Mouse (Mus musculus) liver, postnatal 0 days (tissue): ENCODE data around the gene Tmtc1. TPM values are rescaled to one million over a fixed set of nuclear protein-coding genes. Genes with fewer than 3 reads are reported as not detected.

Experiments
- ATAC-seq: fragments of 200-750 bp; cut with Nextera tagmentation; 2 replicates; pipeline ENCODE4 v1.8.0; 2017; ENCODE audit warnings: mild to moderate bottlenecking, moderate library complexity
- DNase-seq: peaks from one replicate; pipeline ENCODE4 v3.0.0-alpha.2; 2016
- H3K27ac ChIP-seq: fragments of 300-500 bp; sonication (generic); 2 replicates; pipeline ENCODE4 v1.5.1; 2014; ENCODE audit warnings: antibody characterized with exemption, moderate library complexity, mild to moderate bottlenecking, low read depth
- H3K27me3 ChIP-seq: fragments of 300-500 bp; sonication (generic); 2 replicates; pipeline ENCODE4 v1.6.1; 2014; ENCODE audit warnings: low read length, control low read depth, mixed read lengths; ENCODE audit not compliant: insufficient read depth
- H3K36me3 ChIP-seq: fragments of 300-500 bp; sonication (generic); replicated peaks from 2 replicates; pipeline ENCODE4 v1.6.1; 2014; ENCODE audit warnings: mild to moderate bottlenecking, control low read depth, low read length, moderate library complexity, mixed read lengths; ENCODE audit not compliant: insufficient read depth
- H3K4me1 ChIP-seq: fragments of 300-500 bp; sonication (generic); 2 replicates; pipeline ENCODE4 v1.6.1; 2014; ENCODE audit warnings: antibody characterized with exemption, mild to moderate bottlenecking, control low read depth; ENCODE audit not compliant: insufficient read depth
- H3K4me2 ChIP-seq: fragments of 300-500 bp; sonication (generic); 2 replicates; pipeline ENCODE4 v1.6.1; 2014; ENCODE audit warnings: low read depth, mild to moderate bottlenecking, low read length, moderate library complexity, mixed read lengths
- H3K4me3 ChIP-seq: fragments of 300-500 bp; sonication (generic); 2 replicates; pipeline ENCODE4 v1.5.1; 2014; ENCODE audit warnings: low read depth, low read length
- H3K9ac ChIP-seq: fragments of 300-500 bp; sonication (generic); replicated peaks from 2 replicates; pipeline ENCODE4 v1.6.1; 2014; ENCODE audit warnings: mild to moderate bottlenecking, moderate library complexity
- H3K9me3 ChIP-seq: fragments of 300-500 bp; sonication (generic); 2 replicates; pipeline ENCODE4 v1.6.1; 2016; ENCODE audit warnings: mild to moderate bottlenecking, control low read depth, low read length, mixed read lengths
- CTCF ChIP-seq: sonication (generic); IDR thresholded peaks from 2 replicates; pipeline ENCODE4 v1.5.1; 2016; ENCODE audit warnings: antibody characterized with exemption, low read depth
- EP300 ChIP-seq: IDR thresholded peaks from 2 replicates; pipeline ENCODE4 v1.6.1; 2016; ENCODE audit warnings: antibody characterized with exemption, low read depth, mild to moderate bottlenecking
- WGBS: fragments of 180-500 bp; shearing (Covaris S2); extraction: QIAGEN DNeasy Blood & Tissue Kit; methylation state at CpG from one replicate; pipeline ENCODE4 v1.1.7; 2014; ENCODE audit not compliant: insufficient replicate concordance; 5-methylcytosine and 5-hydroxymethylcytosine counted together
- polyA plus RNA-seq: library from polyadenylated mRNA; unstranded; fragments of >200 nt; fragmentation: Nextera tagmentation; extraction: Ambion mirVana; gene quantifications from 2 replicates; pipeline ENCODE4 v1.2.1, GENCODE M21; 2015

Tmtc1 gene
- polyA plus RNA-seq, 1 experiment from 2014 or later, result 0.12 TPM

DNA sequence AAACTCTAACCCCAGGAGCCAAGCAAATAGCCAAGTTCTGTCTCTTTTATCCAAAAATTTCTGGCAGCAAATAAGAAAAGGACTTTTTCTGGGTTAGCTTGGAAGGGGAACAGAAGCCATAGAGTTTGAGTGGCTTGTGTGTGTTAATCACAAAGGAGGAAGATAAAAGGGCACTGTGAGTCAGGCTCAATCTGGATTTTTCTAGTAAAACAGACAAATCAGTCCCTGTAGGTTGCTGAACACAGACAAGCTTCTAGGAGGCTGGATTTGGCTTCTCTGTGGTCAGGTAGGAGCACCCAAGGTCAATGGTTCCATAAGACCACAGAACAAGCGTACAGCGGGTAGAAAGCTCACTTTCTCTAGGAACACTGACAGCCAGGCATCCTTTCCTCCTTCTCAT lies 141.9 kb downstream of the Tmtc1 start:
- Histone ChIP-seq H3K9me3 (no peaks in the 10 kb centered on the region), H3K36me3 (no peaks in the 10 kb centered on the region), H3K27me3 (no peaks in the 10 kb centered on the region), H3K4me1 (no peaks in the 10 kb centered on the region), H3K27ac (no peak overlapping the region), H3K9ac (no peak overlapping the region), H3K4me3 (no peak overlapping the region), H3K4me2 (no peak overlapping the region)
- ATAC-seq (no peak), DNase-seq (no peak)
- 74% methylated on average over 2 of the region's 2 CpGs for WGBS
- TF ChIP-seq CTCF, result no peak
- no peak for TF ChIP-seq EP300

DNA sequence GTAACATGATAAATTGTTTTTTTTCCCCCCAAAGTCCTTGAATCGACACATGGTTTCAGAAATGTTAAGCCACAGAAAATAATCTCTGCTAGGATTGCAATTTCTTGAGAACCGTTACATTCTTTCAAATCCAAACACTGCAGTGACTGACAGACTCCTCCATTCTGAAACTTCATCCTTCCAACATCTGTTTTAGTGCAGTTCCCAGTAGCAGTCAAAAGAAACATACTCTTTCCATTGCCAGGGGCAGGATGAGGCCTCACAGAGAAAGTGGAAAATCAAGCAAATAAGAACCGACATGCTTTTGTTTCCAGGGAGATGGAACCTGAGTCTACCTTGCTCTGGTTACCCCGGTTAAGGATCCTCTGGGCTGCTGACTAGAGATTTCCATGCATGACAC lies 147.1 kb downstream of the Tmtc1 start:
- H3K9ac ChIP-seq, result no peak overlapping the region
- no peaks in the 10 kb centered on the region for H3K27me3 ChIP-seq
- TF ChIP-seq EP300 (no peak), CTCF (no peak)
- no peaks in the 10 kb centered on the region for H3K4me1 ChIP-seq
- 56% methylated on average over 4 of the region's 4 CpGs for WGBS
- no peak for DNase-seq
- no peak for ATAC-seq
- no peaks in the 10 kb centered on the region for H3K9me3 ChIP-seq
- H3K36me3 ChIP-seq, result no peaks in the 10 kb centered on the region
- H3K4me2 ChIP-seq, result no peak overlapping the region
- H3K4me3 ChIP-seq, result no peak overlapping the region
- no peak overlapping the region for H3K27ac ChIP-seq

DNA sequence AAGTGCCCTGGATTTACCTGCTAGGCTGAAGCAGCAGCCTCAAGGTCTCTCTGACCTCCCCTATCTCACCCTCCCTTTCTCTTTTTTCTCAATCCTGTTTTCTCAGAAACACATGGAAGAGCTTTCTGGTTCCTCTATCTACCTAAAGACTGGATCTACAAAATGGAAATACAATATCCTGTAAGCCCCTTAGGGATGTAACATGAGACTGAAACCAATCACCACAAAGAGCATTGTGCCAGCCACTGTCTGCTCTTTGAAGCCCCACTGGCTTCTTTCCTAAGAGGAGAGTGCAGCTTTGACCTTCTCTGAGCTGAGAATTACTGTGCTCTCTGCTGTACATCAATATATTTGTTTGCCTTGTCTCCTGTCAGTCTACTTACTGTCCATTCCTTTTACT lies 147.8 kb downstream of the Tmtc1 start:
- no peak overlapping the region for H3K27ac ChIP-seq
- H3K36me3 ChIP-seq, result no peaks in the 10 kb centered on the region
- TF ChIP-seq CTCF (no peak), EP300 (no peak)
- H3K9ac ChIP-seq, result no peak overlapping the region
- no peaks in the 10 kb centered on the region for H3K27me3 ChIP-seq
- DNase-seq (no peak), ATAC-seq (no peak)
- no peak overlapping the region for H3K4me3 ChIP-seq
- H3K4me2 ChIP-seq, result no peak overlapping the region
- H3K9me3 ChIP-seq, result no peaks in the 10 kb centered on the region
- H3K4me1 ChIP-seq, result no peaks in the 10 kb centered on the region

DNA sequence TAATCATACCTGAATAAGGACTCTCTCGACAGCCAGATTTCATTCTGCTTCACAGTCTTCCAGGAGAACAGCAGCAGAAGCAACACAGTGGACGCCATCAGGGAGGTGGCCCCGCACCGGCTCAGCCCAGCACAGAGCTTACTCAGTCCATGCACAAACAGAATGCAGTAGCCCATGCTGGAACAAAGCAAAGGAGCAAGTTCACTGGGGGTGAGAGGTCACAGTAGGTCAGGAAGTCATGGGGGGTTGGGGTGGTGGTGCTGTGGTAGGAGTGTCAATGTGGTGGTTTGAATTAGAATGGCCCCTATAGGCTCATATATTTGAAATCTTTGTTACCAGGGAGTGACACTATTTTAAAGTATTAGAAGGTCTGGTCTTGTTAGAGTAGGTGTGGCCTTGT lies 149.7 kb downstream of the Tmtc1 start:
- Histone ChIP-seq H3K4me2 (no peak overlapping the region), H3K4me3 (no peak overlapping the region), H3K9ac (no peak overlapping the region), H3K36me3 (no peaks in the 10 kb centered on the region), H3K9me3 (no peaks in the 10 kb centered on the region), H3K27ac (no peak overlapping the region), H3K27me3 (no peaks in the 10 kb centered on the region), H3K4me1 (no peaks in the 10 kb centered on the region)
- WGBS, result 51% methylated on average over 4 of the region's 4 CpGs
- ATAC-seq (no peak), DNase-seq (no peak)
- TF ChIP-seq CTCF (no peak), EP300 (no peak)

DNA sequence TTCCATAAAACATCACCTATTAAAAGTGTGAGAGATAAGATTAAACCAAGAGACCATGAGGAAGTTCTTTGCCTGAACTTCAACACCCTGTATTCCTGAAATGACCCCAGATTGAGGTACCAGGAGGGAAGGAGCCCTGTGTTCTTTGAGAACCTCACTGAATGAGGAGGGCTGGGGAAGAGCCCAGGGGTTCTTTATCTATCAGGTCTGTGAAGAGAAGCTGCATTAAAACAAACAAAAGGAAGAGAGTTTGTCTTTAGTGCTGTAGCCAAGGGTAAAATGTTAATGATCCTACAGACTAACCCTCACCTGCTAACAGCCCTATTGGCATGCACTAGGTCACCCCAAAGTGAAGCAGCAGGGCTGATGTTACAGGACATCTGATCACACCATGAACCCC lies 153.3 kb downstream of the Tmtc1 start:
- H3K4me3 ChIP-seq, result no peak overlapping the region
- no peak for ATAC-seq
- H3K27ac ChIP-seq, result no peak overlapping the region
- no peaks in the 10 kb centered on the region for H3K27me3 ChIP-seq
- H3K36me3 ChIP-seq, result no peaks in the 10 kb centered on the region
- H3K4me2 ChIP-seq, result no peak overlapping the region
- no peak overlapping the region for H3K9ac ChIP-seq
- no peaks in the 10 kb centered on the region for H3K9me3 ChIP-seq
- TF ChIP-seq EP300, result no peak
- no peak for TF ChIP-seq CTCF
- no peak for DNase-seq
- no peaks in the 10 kb centered on the region for H3K4me1 ChIP-seq

- H3K4me2 ChIP-seq, result no peak overlapping the region
- DNase-seq (no peak), ATAC-seq (no peak)
- H3K9me3 ChIP-seq, result no peaks in the 10 kb centered on the region
- H3K4me3 ChIP-seq, result no peak overlapping the region
- H3K27ac ChIP-seq, result no peak overlapping the region
- no peaks in the 10 kb centered on the region for H3K36me3 ChIP-seq
- no peaks in the 10 kb centered on the region for H3K4me1 ChIP-seq
- H3K9ac ChIP-seq, result no peak overlapping the region
- no peak for TF ChIP-seq CTCF
- TF ChIP-seq EP300, result no peak
- H3K27me3 ChIP-seq, result no peaks in the 10 kb centered on the region
- WGBS, result 52% methylated on average over 4 of the region's 4 CpGs
Measured at GRCm38 (mm10) chr6:148283224-148283881, 160.8 kb downstream of the Tmtc1 start.

DNA sequence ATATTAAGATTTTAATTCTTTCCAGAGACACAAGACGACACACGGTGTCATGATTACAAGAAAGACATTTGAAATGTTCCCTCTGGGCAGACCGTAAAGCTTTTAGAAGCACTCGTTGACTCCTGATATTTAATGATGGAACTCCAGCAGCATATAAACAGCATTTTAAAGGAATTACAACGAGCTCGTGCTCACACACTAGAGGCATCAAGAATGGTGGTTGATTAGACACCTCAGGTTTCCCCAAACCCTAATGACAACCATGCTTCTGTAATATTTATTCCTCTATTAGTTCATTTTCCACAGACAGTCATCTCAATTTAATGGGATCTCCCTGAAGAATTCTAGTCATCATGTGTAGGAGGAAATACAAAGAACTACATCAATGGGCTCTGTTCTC lies 164.9 kb downstream of the Tmtc1 start:
- no peak for TF ChIP-seq EP300
- no peak for TF ChIP-seq CTCF
- Histone ChIP-seq H3K9ac (no peak overlapping the region), H3K4me3 (no peak overlapping the region), H3K27me3 (no peaks in the 10 kb centered on the region), H3K4me1 (no peaks in the 10 kb centered on the region), H3K36me3 (no peaks in the 10 kb centered on the region), H3K27ac (no peak overlapping the region), H3K9me3 (no peaks in the 10 kb centered on the region), H3K4me2 (no peak overlapping the region)
- ATAC-seq (no peak), DNase-seq (no peak)
- WGBS, result 81% methylated on average over 6 of the region's 6 CpGs
